11 mouse cellular contexts compared by ENCODE assay signal in the genomic region with DNA sequence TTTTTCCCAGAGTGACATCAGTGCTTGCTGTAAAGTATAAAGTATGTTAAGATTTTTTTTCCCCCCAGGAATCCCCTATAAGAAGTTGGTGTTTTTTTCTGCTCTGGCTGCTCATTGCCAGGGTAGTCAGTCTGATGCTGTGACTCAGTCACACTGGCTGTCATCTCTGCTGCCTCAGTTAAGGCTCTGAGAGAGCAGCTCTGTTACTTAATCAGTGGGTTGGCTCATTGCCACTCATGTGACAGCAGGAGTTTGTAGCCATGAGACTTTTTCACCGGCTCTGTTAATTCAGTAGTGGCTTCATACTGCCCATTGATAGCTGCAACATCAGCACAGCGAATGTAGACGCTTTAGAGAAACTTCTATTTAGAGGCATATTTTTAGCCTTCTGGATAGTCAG.
DNase-seq lines count a peak whose midpoint lies in the region; ATAC-seq lines count a peak whose summit lies in the region.
"Had no signal": no experiment of that assay in that cellular context is flagged by ENCODE, and none has a peak within 500 bp of the region (broad histone marks: within the 10 kb centered on the region; RNA-seq: fewer than 3 reads in every experiment).

No protein-coding gene starts in this region.

- no peak overlapping the region for H3K27ac ChIP-seq in kidney, embryonic 16.5 days (ENCODE audit: low read length)
- H3K27ac ChIP-seq: kidney, postnatal 0 days; liver, embryonic 13.5 days had no signal

- no peak overlapping the region for H3K4me2 ChIP-seq in kidney, embryonic 16.5 days (replicated peaks; ENCODE audit: low read depth, low read length)
- H3K4me2 ChIP-seq: liver, embryonic 13.5 days had no signal

- H3K9ac ChIP-seq in kidney, embryonic 16.5 days (replicated peaks; ENCODE audit: low read length) = no peak overlapping the region
- H3K9ac ChIP-seq: liver, embryonic 13.5 days had no signal

- 74% methylated on average over 3 of the region's 3 CpGs for WGBS in kidney, embryonic 16.5 days

- peak; percentile 66 for DNase-seq in adrenal gland, adult 2 months
- no peak for DNase-seq in adrenal gland, adult 18-20 months (ENCODE audit: low spot score in 2 of 2)
- DNase-seq in kidney, adult 11 months = peak; percentile 36
- DNase-seq in MN1 (ENCODE audit: low spot score) = peak; percentile 61
- DNase-seq in heart, postnatal 4 days = peak; percentile 30
- DNase-seq in B cell, adult 2 months = no peak
- no peak for DNase-seq in ovary, postnatal 10 days (ENCODE audit: low spot score)
- DNase-seq: gastrocnemius, postnatal 36 days; liver, embryonic 13.5 days had no signal

- H3K9me3 ChIP-seq in kidney, embryonic 16.5 days (ENCODE audit: low read length) = no peaks in the 10 kb centered on the region
- H3K9me3 ChIP-seq: liver, embryonic 13.5 days had no signal

- H3K27me3 ChIP-seq in kidney, embryonic 16.5 days (ENCODE audit: insufficient read depth, low read length) = no peaks in the 10 kb centered on the region
- H3K27me3 ChIP-seq: liver, embryonic 13.5 days had no signal

- H3K4me1 ChIP-seq in kidney, embryonic 16.5 days (ENCODE audit: insufficient read depth, low read length) = 0 out of 2 replicates have a peak, but pooled peaks cover 2% of the 10 kb centered on the region
- H3K4me1 ChIP-seq: liver, embryonic 13.5 days had no signal

- ATAC-seq in kidney, embryonic 16.5 days (ENCODE audit: low FRiP score, low TSS enrichment) = no peak

- no peaks in the 10 kb centered on the region for H3K36me3 ChIP-seq in kidney, embryonic 16.5 days (ENCODE audit: insufficient read depth, low read length)
- H3K36me3 ChIP-seq: liver, embryonic 13.5 days had no signal

- H3K4me3 ChIP-seq in kidney, embryonic 16.5 days (ENCODE audit: low read length) = no peak overlapping the region
- H3K4me3 ChIP-seq: liver, embryonic 13.5 days had no signal

Comparison
In these comparisons a context has a peak if more than half of its experiments do, and no peak if none do; other contexts are left out.
1. DNase-seq: peak in adrenal gland, adult 2 months (single experiment), kidney, adult 11 months (single experiment), MN1 (single experiment) and heart, postnatal 4 days (single experiment); none in adrenal gland, adult 18-20 months (0 of 2), B cell, adult 2 months (0 of 2) and ovary, postnatal 10 days (single experiment).